Mouse (Mus musculus) liver, embryonic 11.5 days (tissue): ENCODE measurements around the gene Cdk5rap3. TPM values are rescaled to one million over a fixed set of nuclear protein-coding genes. Genes with fewer than 3 reads are reported as not detected.

Experiments used
- ATAC-seq: fragments of 200-750 bp; cut with Nextera tagmentation; replicated peaks from 2 replicates; pipeline ENCODE4 v1.8.0; 2017; ENCODE audit warnings: moderate number of reproducible peaks, mild to moderate bottlenecking, moderate TSS enrichment, moderate library complexity; ENCODE audit not compliant: low FRiP score
- DNase-seq: peaks from one replicate; pipeline ENCODE4 v3.0.0-alpha.2; 2017; ENCODE audit warnings: low spot score
- H3K27ac ChIP-seq: fragments of 300-500 bp; sonication (generic); 2 replicates; pipeline ENCODE4 v1.5.1; 2014; ENCODE audit warnings: mild to moderate bottlenecking, low read depth, low read length, control low read depth
- H3K27me3 ChIP-seq: fragments of 300-500 bp; sonication (generic); replicated peaks from 2 replicates; pipeline ENCODE4 v1.6.1; 2014; ENCODE audit warnings: low read length, mixed read lengths; ENCODE audit not compliant: control insufficient read depth, insufficient read depth
- H3K36me3 ChIP-seq: fragments of 300-500 bp; sonication (generic); 2 replicates; pipeline ENCODE4 v1.6.1; 2014; ENCODE audit warnings: mild to moderate bottlenecking, low read length, moderate library complexity, mixed read lengths; ENCODE audit not compliant: control insufficient read depth, insufficient read depth
- H3K4me1 ChIP-seq: fragments of 300-500 bp; sonication (generic); replicated peaks from 2 replicates; pipeline ENCODE4 v1.6.1; 2014; ENCODE audit warnings: low read length, mixed read lengths; ENCODE audit not compliant: control insufficient read depth, insufficient read depth
- H3K4me2 ChIP-seq: fragments of 300-500 bp; sonication (generic); 2 replicates; pipeline ENCODE4 v1.6.1; 2014; ENCODE audit warnings: mild to moderate bottlenecking, control low read depth, moderate library complexity
- H3K4me3 ChIP-seq: fragments of 300-500 bp; sonication (generic); 2 replicates; pipeline ENCODE4 v1.5.1; 2014; ENCODE audit warnings: low read depth, low read length, control low read depth
- H3K9ac ChIP-seq: fragments of 300-500 bp; sonication (generic); 2 replicates; pipeline ENCODE4 v1.6.1; 2014; ENCODE audit warnings: low read depth, low read length, control low read depth
- H3K9me3 ChIP-seq: fragments of 300-500 bp; sonication (generic); 2 replicates; pipeline ENCODE4 v1.6.1; 2016; ENCODE audit warnings: low read length, inconsistent platforms, mixed read lengths; ENCODE audit not compliant: control insufficient read depth
- WGBS: fragments of 180-500 bp; shearing (Covaris S2); extraction: QIAGEN DNeasy Blood & Tissue Kit; methylation state at CpG from one replicate; pipeline ENCODE4 v1.1.7; 2014; 5-methylcytosine and 5-hydroxymethylcytosine counted together
- polyA plus RNA-seq: library from polyadenylated mRNA; unstranded; fragments of >200 nt; fragmentation: Nextera tagmentation; extraction: Ambion mirVana; gene quantifications from 2 replicates; pipeline ENCODE4 v1.2.1, GENCODE M21; 2014

Cdk5rap3 gene
- polyA plus RNA-seq, 1 experiment from 2014 or later: 69.6 TPM

DNA sequence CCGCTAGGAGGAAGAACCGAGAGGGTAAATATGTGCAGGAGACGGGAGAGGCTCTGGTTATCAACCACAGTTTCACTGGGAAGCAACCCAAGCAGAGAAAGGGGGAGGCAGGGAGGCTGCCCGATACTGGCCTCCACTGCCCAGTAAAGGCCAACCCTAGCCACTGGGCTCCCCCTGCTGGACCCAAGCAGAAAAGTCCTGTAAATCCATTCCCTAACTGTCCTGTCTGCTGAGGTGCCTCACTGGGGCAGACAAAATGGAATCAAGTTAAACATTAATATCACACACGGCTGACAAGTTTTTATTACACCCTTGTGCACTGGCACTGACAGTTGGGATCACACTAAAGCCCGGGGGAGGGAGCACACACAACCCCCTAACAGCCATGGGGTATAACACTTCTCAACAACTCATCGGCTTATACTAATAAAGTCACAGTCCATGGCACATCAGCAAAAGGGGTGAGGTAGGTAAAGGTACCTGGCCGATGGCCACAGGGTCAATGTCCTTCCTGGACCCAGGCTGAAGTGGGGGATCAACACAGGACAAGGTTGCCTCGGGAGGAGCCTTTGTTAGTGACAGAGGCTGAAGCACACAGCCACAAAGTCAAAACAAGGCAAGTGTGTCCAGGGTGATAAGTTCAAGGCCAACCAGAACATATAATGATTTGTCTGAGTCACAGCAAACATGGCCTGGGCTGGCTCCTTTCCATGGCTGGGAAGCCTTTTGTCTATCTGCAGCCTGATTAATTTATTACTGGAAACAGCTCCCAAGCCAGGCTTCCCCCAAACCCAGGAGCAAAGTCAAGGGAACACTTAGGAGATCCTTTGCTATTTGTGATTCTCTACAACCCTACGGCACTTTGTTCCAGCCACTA lies 21.5 kb upstream of the Cdk5rap3 start:
- peak overlapping the region; percentile 62 for H3K27ac ChIP-seq
- WGBS: 51% methylated on average over 10 of the region's 10 CpGs
- H3K4me1 ChIP-seq: peaks cover 48% of the 10 kb centered on the region
- no peaks in the 10 kb centered on the region for H3K27me3 ChIP-seq
- H3K9me3 ChIP-seq: no peaks in the 10 kb centered on the region
- H3K9ac ChIP-seq: 0 out of 2 replicates have a peak overlapping the region, but pooled peaks have one; percentile 13
- ATAC-seq (no peak), DNase-seq (no peak)
- no peak overlapping the region for H3K4me3 ChIP-seq
- H3K36me3 ChIP-seq: peaks cover 15% of the 10 kb centered on the region
- H3K4me2 ChIP-seq: no peak overlapping the region; the same call in 1 of the 2 replicates

- H3K27ac ChIP-seq: peak overlapping the region; percentile 28; the same call in 1 of the 2 replicates
- H3K4me1 ChIP-seq: peaks cover 44% of the 10 kb centered on the region
- H3K4me2 ChIP-seq: no peak overlapping the region; the same call in 1 of the 2 replicates
- no peak overlapping the region for H3K4me3 ChIP-seq
- H3K9ac ChIP-seq: no peak overlapping the region
- no peaks in the 10 kb centered on the region for H3K9me3 ChIP-seq
- DNase-seq (no peak), ATAC-seq (no peak)
- no peaks in the 10 kb centered on the region for H3K27me3 ChIP-seq
- WGBS: 87% methylated on average over 9 of the region's 9 CpGs
- H3K36me3 ChIP-seq: peaks cover 15% of the 10 kb centered on the region
Observed at GRCm38 (mm10) chr11:96935872-96936650, 19.8 kb upstream of the Cdk5rap3 start.

DNA sequence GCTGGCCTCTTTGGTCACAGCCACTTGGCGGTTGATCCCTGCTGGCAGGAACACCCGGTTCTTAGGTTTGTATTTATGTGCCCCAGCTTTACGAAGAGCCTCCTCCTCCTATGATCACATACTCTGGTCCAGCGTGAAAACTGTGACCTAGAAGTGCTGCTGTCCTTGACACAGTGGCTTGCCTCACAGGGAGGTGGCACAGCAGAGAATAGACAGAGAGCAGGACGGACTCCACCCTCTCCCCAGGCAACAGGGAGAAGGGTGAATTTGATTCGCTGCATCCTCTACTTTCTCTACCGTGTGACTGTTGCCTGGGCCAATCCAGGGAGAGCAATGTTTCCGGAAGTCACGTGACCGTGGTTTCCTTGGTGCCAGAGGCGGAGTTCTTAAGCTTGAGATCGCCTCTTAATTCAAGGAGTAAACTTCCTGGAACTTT lies 18.6 kb upstream of the Cdk5rap3 start:
- Histone ChIP-seq H3K36me3 (peaks cover 8% of the 10 kb centered on the region), H3K27me3 (peaks cover under 1% of the 10 kb centered on the region; the same call in 1 of the 2 replicates), H3K27ac (peak overlapping the region; percentile 77), H3K4me2 (peak overlapping the region; percentile 53), H3K4me3 (peak overlapping the region; percentile 6; the same call in 1 of the 2 replicates), H3K9me3 (no peaks in the 10 kb centered on the region), H3K9ac (peak overlapping the region; percentile 53), H3K4me1 (peaks cover 46% of the 10 kb centered on the region)
- DNase-seq: no peak
- WGBS: 18% methylated on average over 12 of the region's 12 CpGs
- ATAC-seq: peak; percentile 96

- DNase-seq: no peak
- whole genome bisulfite sequencing: 83% methylated on average over 13 of the region's 13 CpGs
- Histone ChIP-seq H3K27ac (peak overlapping the region; percentile 77; the same call in 1 of the 2 replicates), H3K4me3 (no peak overlapping the region), H3K4me1 (peaks cover 56% of the 10 kb centered on the region), H3K9me3 (no peaks in the 10 kb centered on the region), H3K27me3 (peaks cover 7% of the 10 kb centered on the region; the same call in 1 of the 2 replicates), H3K9ac (no peak overlapping the region), H3K4me2 (no peak overlapping the region), H3K36me3 (no peaks in the 10 kb centered on the region)
- no peak for ATAC-seq
Observed at GRCm38 (mm10) chr11:96933562-96934276, 17.4 kb upstream of the Cdk5rap3 start.

- H3K9ac ChIP-seq: no peak overlapping the region
- no peak for ATAC-seq
- H3K9me3 ChIP-seq: no peaks in the 10 kb centered on the region
- no peak for DNase-seq
- peaks cover 12% of the 10 kb centered on the region; the same call in 1 of the 2 replicates for H3K27me3 ChIP-seq
- 66% methylated on average over 8 of the region's 8 CpGs for WGBS
- no peak overlapping the region for H3K4me3 ChIP-seq
- H3K27ac ChIP-seq: no peak overlapping the region
- H3K4me2 ChIP-seq: no peak overlapping the region
- peaks cover 43% of the 10 kb centered on the region for H3K4me1 ChIP-seq
- no peaks in the 10 kb centered on the region for H3K36me3 ChIP-seq
Observed at GRCm38 (mm10) chr11:96931327-96932062, 15.2 kb upstream of the Cdk5rap3 start.

DNA sequence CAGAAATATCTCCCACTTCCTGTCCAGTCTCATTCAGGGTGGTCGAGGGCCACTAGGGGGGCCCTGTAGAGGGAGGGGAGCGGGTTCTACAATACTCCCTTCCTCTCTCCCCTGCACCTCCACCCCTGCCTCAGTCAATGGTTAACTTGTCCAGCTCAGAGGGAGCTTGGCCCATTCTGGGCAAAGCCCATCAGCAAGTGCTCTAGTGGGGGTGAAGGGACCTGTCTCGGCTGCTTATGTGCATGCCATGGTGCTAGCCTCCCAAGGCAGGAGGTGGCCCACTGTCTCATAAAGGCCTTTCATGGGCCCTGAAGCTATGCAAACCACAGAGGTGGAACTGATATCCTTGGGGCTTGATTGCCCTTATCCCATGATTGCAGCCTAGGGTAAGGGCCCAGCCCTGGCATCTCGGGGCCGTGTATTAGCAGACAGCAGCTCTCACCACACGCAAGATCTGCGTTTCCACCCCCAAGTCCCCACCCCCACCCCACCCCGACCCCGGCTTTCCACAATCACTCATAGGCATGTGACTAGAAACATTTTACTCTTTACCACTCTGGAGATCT lies 13.6 kb upstream of the Cdk5rap3 start:
- peak overlapping the region; percentile 52 for H3K27ac ChIP-seq
- peaks cover 12% of the 10 kb centered on the region; the same call in 1 of the 2 replicates for H3K27me3 ChIP-seq
- H3K9me3 ChIP-seq: no peaks in the 10 kb centered on the region
- no peak for DNase-seq
- peaks cover 49% of the 10 kb centered on the region for H3K4me1 ChIP-seq
- peak overlapping the region; percentile 26 for H3K4me2 ChIP-seq
- peak; percentile 72 for ATAC-seq
- peak overlapping the region; percentile 31; the same call in 1 of the 2 replicates for H3K9ac ChIP-seq
- no peaks in the 10 kb centered on the region for H3K36me3 ChIP-seq
- H3K4me3 ChIP-seq: 0 out of 2 replicates have a peak overlapping the region, but pooled peaks have one; percentile 10
- WGBS: 34% methylated on average over 9 of the region's 9 CpGs

DNA sequence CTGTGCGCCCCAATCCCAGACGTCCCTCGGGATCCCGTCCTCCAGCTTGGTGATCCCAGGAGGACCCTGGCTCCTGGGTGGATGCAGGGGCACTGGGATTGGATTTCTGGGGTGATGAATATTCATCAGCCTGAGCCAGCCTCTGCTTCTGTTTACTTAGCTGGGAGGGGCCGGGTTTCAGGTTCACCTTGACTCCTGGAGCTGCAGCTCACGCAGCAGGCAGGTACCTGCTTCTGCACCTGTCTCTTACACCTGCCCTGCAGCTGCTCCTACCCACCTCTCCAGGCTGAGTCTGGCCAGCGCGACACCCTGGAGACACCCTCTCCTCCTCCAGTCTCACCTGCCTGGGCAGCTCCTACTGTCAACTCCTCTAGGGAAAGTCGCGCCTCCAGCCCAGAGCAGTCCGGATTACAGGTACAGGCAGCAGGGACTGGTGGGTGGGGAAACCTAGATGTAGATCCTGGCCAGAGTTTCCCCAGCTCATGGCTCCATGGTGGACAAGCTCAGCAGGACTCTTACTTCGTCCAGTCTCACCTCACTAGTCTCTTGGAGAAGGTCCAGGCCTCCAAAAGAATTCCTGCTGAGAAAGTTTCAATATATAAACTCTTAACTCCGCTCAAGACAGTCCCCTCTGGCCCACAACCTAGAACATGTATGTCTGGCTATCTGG lies 12.9 kb upstream of the Cdk5rap3 start:
- H3K36me3 ChIP-seq: no peaks in the 10 kb centered on the region
- no peaks in the 10 kb centered on the region for H3K9me3 ChIP-seq
- WGBS: 36% methylated on average over 13 of the region's 13 CpGs
- DNase-seq: no peak
- ATAC-seq: no peak
- H3K4me2 ChIP-seq: peak overlapping the region; percentile 26
- H3K27ac ChIP-seq: peak overlapping the region; percentile 52
- peak overlapping the region; percentile 10; the same call in 1 of the 2 replicates for H3K9ac ChIP-seq
- H3K4me3 ChIP-seq: 0 out of 2 replicates have a peak overlapping the region, but pooled peaks have one; percentile 10
- peaks cover 49% of the 10 kb centered on the region for H3K4me1 ChIP-seq
- H3K27me3 ChIP-seq: peaks cover 12% of the 10 kb centered on the region; the same call in 1 of the 2 replicates
